Mouse (Mus musculus): Measurements from ENCODE around the gene Vmn1r209. TPM values are rescaled to one million over a fixed set of nuclear protein-coding genes. Genes with fewer than 3 reads are reported as not detected.
"Not testable (repeated sequence)": the region's sequence is repeated elsewhere in the genome, so short reads cannot be mapped to it uniquely, and the experiment has no call there.

Gene Vmn1r209
- 0.34 TPM in 1 of 2 replicates, not detected in the other for polyA plus RNA-seq (2012; ENCODE audit: insufficient read depth, low replicate concordance)

DNA sequence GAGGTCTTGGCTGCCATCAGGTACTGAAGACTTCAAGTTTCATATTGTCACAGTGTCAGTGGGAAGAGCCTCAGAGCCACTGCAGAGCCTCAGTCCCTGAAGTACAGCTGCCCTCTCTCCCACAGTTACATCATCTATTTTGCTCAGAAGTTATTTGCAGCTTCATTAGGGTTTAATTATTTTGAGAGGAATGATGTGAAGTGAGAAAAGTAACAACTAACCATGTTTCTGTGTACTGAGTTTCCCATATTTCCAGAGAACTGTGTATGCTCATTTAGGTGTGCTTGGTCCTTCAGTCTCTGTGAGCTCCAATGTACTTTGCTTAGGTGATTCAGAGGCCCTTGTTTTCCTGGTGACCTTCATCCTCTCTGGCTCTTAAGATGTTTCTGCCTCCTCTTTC lies at the start of gene Vmn1r209:
TSS of gene Vmn1r209 (minus strand) at position 101 of the 400 bp plus-strand sequence.
- H3K27me3 ChIP-seq (replicated peaks); H3K36me3 ChIP-seq (replicated peaks; ENCODE audit: low read length); H3K4me3 ChIP-seq (replicated peaks); H3K9me3 ChIP-seq; H3K4me1 ChIP-seq: not testable (repeated sequence)

GRCm38 (mm10) chr13:22857461-22857860 lies 48.0 kb upstream of the Vmn1r209 start, which contains the start of gene Vmn1r211:
Vmn1r211 (minus strand) TSS chr13:22857561.
- TF ChIP-seq FLI1 (IDR thresholded peaks at IDR 0.05; ENCODE audit: low read length), result no peak
- TF ChIP-seq GATA1 (IDR thresholded peaks at IDR 0.05; ENCODE audit: borderline replicate concordance, low read length), result no peak
- Histone ChIP-seq H3K4me3 (replicated peaks) (no peak within 1 kb of the TSS), H3K36me3 (replicated peaks; ENCODE audit: low read length) (no peaks in the 10 kb centered on the region), H3K4me1 (no peaks in the 10 kb centered on the region), H3K9me3 (peaks cover 11% of the 10 kb centered on the region), H3K27me3 (replicated peaks) (no peaks in the 10 kb centered on the region)

- H3K4me1 ChIP-seq, result no peaks in the 10 kb centered on the region
Observed at GRCm38 (mm10) chr13:22854760-22855159, 45.3 kb upstream of the Vmn1r209 start.

DNA sequence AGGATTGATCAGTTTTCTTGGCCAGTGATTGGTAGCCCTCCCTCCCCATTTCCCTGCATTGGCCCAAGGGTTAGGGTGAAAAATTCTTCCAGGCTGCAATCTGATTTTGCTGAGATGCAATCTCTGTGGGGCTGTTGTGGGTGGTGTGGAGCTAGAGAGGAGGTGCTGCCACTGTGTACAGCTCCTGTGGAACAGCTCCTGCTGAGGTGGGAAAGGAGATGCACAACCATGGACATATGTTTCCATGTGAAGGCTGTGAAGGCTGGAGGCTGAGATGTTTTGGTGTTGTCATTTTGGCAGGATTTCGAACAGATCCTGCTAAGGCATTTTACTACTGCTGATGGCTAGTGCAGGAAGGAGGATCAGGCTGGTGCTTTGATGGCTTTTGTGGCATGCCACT lies 37.3 kb upstream of the Vmn1r209 start:
- peak overlapping the region; percentile 21 for H3K4me3 ChIP-seq (replicated peaks)
- H3K4me1 ChIP-seq, result no peaks in the 10 kb centered on the region
- no peaks in the 10 kb centered on the region for H3K27me3 ChIP-seq (replicated peaks)
- no peaks in the 10 kb centered on the region for H3K36me3 ChIP-seq (replicated peaks; ENCODE audit: low read length)
- H3K9me3 ChIP-seq, result peaks cover 2% of the 10 kb centered on the region; the same call in 1 of the 2 replicates
- TF ChIP-seq GATA1 (IDR thresholded peaks at IDR 0.05; ENCODE audit: borderline replicate concordance, low read length), result no peak
- no peak for TF ChIP-seq FLI1 (IDR thresholded peaks at IDR 0.05; ENCODE audit: low read length)

More at GRCm38 (mm10) chr13:22854760-22855159, 45.3 kb upstream of the Vmn1r209 start:
- no peak overlapping the region for H3K4me3 ChIP-seq (replicated peaks)
- TF ChIP-seq GATA1 (IDR thresholded peaks at IDR 0.05; ENCODE audit: borderline replicate concordance, low read length), result no peak
- TF ChIP-seq FLI1 (IDR thresholded peaks at IDR 0.05; ENCODE audit: low read length), result no peak
- 0 out of 2 replicates have a peak, but pooled peaks cover 4% of the 10 kb centered on the region for H3K9me3 ChIP-seq
- H3K27me3 ChIP-seq (replicated peaks), result no peaks in the 10 kb centered on the region
- no peaks in the 10 kb centered on the region for H3K36me3 ChIP-seq (replicated peaks; ENCODE audit: low read length)

GRCm38 (mm10) chr13:22844304-22844703 lies 34.8 kb upstream of the Vmn1r209 start:
- not testable (repeated sequence) for H3K4me1 ChIP-seq; H3K36me3 ChIP-seq (replicated peaks; ENCODE audit: low read length); H3K4me3 ChIP-seq (replicated peaks); H3K9me3 ChIP-seq; H3K27me3 ChIP-seq (replicated peaks)

GRCm38 (mm10) chr13:22831248-22831647 lies 21.8 kb upstream of the Vmn1r209 start, which contains the start of gene Vmn1r210:
Vmn1r210 (minus strand) TSS chr13:22831348.
- TF ChIP-seq FLI1 (IDR thresholded peaks at IDR 0.05; ENCODE audit: low read length), result no peak
- TF ChIP-seq GATA1 (IDR thresholded peaks at IDR 0.05; ENCODE audit: borderline replicate concordance, low read length), result no peak
- H3K4me1 ChIP-seq, result no peaks in the 10 kb centered on the region
- no peak within 1 kb of the TSS for H3K4me3 ChIP-seq (replicated peaks)
- no peaks in the 10 kb centered on the region for H3K36me3 ChIP-seq (replicated peaks; ENCODE audit: low read length)
- H3K9me3 ChIP-seq, result no peaks in the 10 kb centered on the region
- no peaks in the 10 kb centered on the region for H3K27me3 ChIP-seq (replicated peaks)

- H3K4me1 ChIP-seq; H3K9me3 ChIP-seq; H3K36me3 ChIP-seq (replicated peaks; ENCODE audit: low read length); H3K27me3 ChIP-seq (replicated peaks); H3K4me3 ChIP-seq (replicated peaks): not testable (repeated sequence)
Observed at GRCm38 (mm10) chr13:22829395-22829794, 19.9 kb upstream of the Vmn1r209 start.

- H3K9me3 ChIP-seq; H3K27me3 ChIP-seq (replicated peaks); H3K36me3 ChIP-seq (replicated peaks; ENCODE audit: low read length); H3K4me1 ChIP-seq; H3K4me3 ChIP-seq (replicated peaks): not testable (repeated sequence)
Observed at GRCm38 (mm10) chr13:22821601-22822000, 12.1 kb upstream of the Vmn1r209 start.

GRCm38 (mm10) chr13:22788096-22788495 lies 21.4 kb downstream of the Vmn1r209 start:
- H3K4me1 ChIP-seq; H3K36me3 ChIP-seq (replicated peaks; ENCODE audit: low read length); H3K27me3 ChIP-seq (replicated peaks); H3K9me3 ChIP-seq; H3K4me3 ChIP-seq (replicated peaks): not testable (repeated sequence)

DNA sequence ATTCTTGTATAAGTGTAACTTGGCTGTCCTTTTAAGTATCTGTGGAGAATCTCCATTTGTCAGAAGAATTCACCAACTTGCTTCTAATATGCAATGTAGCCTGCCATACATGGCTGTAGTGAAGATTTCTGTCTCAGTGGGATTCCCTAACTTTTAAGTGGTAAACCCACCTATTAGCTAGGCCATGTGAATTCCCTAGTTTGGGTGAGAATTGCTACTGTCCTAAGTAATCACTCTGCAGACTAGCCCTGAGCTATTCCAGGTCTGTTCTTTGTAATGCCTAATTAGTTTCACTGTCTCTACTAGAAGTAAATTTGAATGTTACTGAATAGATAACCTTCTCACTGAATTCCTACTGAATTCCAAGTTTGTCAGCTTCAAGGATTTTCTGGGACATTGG lies 25.3 kb downstream of the Vmn1r209 start:
- not testable (repeated sequence) for H3K36me3 ChIP-seq (replicated peaks; ENCODE audit: low read length); H3K4me1 ChIP-seq; H3K4me3 ChIP-seq (replicated peaks); H3K9me3 ChIP-seq; H3K27me3 ChIP-seq (replicated peaks)

- not testable (repeated sequence) for H3K36me3 ChIP-seq (replicated peaks; ENCODE audit: low read length); H3K4me3 ChIP-seq (replicated peaks); H3K27me3 ChIP-seq (replicated peaks); H3K9me3 ChIP-seq; H3K4me1 ChIP-seq
Observed at GRCm38 (mm10) chr13:22777300-22777699, 32.2 kb downstream of the Vmn1r209 start, which contains the start of gene Vmn1r208. Vmn1r208 (minus strand) TSS chr13:22777400.

DNA sequence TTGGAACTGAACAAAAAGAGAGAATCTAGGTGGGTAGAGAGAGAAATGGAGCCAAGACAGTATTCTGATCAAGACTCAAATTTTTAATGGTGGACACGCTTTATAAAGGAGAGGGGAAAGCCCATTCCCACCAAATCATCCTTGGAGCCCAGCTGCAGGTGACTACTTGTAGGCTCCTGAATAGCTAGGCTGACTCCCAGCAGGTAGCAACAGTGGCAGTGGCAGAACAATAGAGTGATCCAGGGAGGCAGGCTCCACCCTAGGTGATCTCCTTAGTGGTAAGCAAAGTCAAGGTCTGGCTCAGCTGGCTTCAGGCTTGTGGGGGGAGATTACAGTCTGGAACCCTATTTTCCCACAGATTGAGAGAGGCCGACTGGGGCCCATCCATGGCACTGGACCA lies 37.9 kb downstream of the Vmn1r209 start:
- not testable (repeated sequence) for H3K9me3 ChIP-seq; H3K4me1 ChIP-seq; H3K36me3 ChIP-seq (replicated peaks; ENCODE audit: low read length); H3K4me3 ChIP-seq (replicated peaks); H3K27me3 ChIP-seq (replicated peaks)

Other genes starting within 250 kb of the Vmn1r209 start
- not detected in 2 replicates for gene Vmn1r205, start 216.7 kb downstream of the Vmn1r209 start, polyA plus RNA-seq (2012; ENCODE audit: insufficient read depth, low replicate concordance)
- gene Vmn1r206, start 185.4 kb downstream of the Vmn1r209 start, polyA plus RNA-seq (2012; ENCODE audit: insufficient read depth, low replicate concordance), result not detected in 2 replicates
- not detected in 2 replicates for gene Vmn1r207-ps, start 80.1 kb downstream of the Vmn1r209 start, polyA plus RNA-seq (2012; ENCODE audit: insufficient read depth, low replicate concordance)
- not detected in 2 replicates for gene Vmn1r208, start 32.3 kb downstream of the Vmn1r209 start, polyA plus RNA-seq (2012; ENCODE audit: insufficient read depth, low replicate concordance)
- not detected in 2 replicates for gene Vmn1r210, start 21.7 kb upstream of the Vmn1r209 start, polyA plus RNA-seq (2012; ENCODE audit: insufficient read depth, low replicate concordance)
- not detected in 2 replicates for gene Vmn1r211, start 47.9 kb upstream of the Vmn1r209 start, polyA plus RNA-seq (2012; ENCODE audit: insufficient read depth, low replicate concordance)
- gene Vmn1r212, start 74.5 kb upstream of the Vmn1r209 start, polyA plus RNA-seq (2012; ENCODE audit: insufficient read depth, low replicate concordance), result not detected in 2 replicates
- not detected in 2 replicates for gene Vmn1r213, start 198.0 kb upstream of the Vmn1r209 start, polyA plus RNA-seq (2012; ENCODE audit: insufficient read depth, low replicate concordance)
- gene Vmn1r214, start 220.7 kb upstream of the Vmn1r209 start, polyA plus RNA-seq (2012; ENCODE audit: insufficient read depth, low replicate concordance), result not detected in 2 replicates